Mouse (Mus musculus) adrenal gland, postnatal 14 days (tissue): ENCODE data around the gene Sfxn4. TPM values are rescaled to one million over a fixed set of nuclear protein-coding genes. Genes with fewer than 3 reads are reported as not detected.
"Not testable (repeated sequence)": the region's sequence is repeated elsewhere in the genome, so short reads cannot be mapped to it uniquely, and the experiment has no call there.

Experiments
- DNase-seq: peaks from one replicate; pipeline ENCODE4 v3.0.0; 2021; ENCODE audit warnings: mixed read lengths
- long read RNA-seq, 2 experiments: library from polyadenylated mRNA; stranded (forward); transcript quantifications; one replicate each; pipeline ENCODE4 v2.0.0; 2021
- total RNA-seq: library from RNA; stranded (reverse); gene quantifications from 2 replicates; pipeline ENCODE4 v1.2.3, GENCODE M21; 2021

The Sfxn4 gene
- 4.3 and 5.6 TPM in 2 replicates for total RNA-seq
- long read RNA-seq, experiment 1, partial matches to known transcripts, result 0 of 3 reads
- long read RNA-seq, experiment 1, other reads (novel, unspliced or antisense), result 1 of 3 reads
- long read RNA-seq, experiment 2, partial matches to known transcripts, result 1 of 5 reads
- long read RNA-seq, experiment 2, other reads (novel, unspliced or antisense), result 2 of 5 reads

- DNase-seq, result peak; percentile 96
Observed at GRCm38 (mm10) chr19:60860868-60861700, at the start of gene Sfxn4. Sfxn4 (minus strand) TSS chr19:60861479.

GRCm38 (mm10) chr19:60910304-60910703, 49.0 kb upstream of the Sfxn4 start:
- DNase-seq, result no peak

- no peak for DNase-seq
Observed at GRCm38 (mm10) chr19:60905477-60905876, 44.2 kb upstream of the Sfxn4 start.

GRCm38 (mm10) chr19:60903971-60904370, 42.7 kb upstream of the Sfxn4 start:
- DNase-seq, result no peak

- no peak for DNase-seq
Observed at GRCm38 (mm10) chr19:60903139-60903538, 41.9 kb upstream of the Sfxn4 start.

GRCm38 (mm10) chr19:60895251-60895880, 34.1 kb upstream of the Sfxn4 start:
- no peak for DNase-seq

- DNase-seq, result peak; percentile 85
Observed at GRCm38 (mm10) chr19:60891934-60892547, 30.8 kb upstream of the Sfxn4 start.

- no peak for DNase-seq
Observed at GRCm38 (mm10) chr19:60891123-60891470, 29.8 kb upstream of the Sfxn4 start.

- peak; percentile 58 for DNase-seq
Observed at GRCm38 (mm10) chr19:60890391-60891122, 29.3 kb upstream of the Sfxn4 start.

GRCm38 (mm10) chr19:60889714-60890315, 28.5 kb upstream of the Sfxn4 start, which contains the start of gene Grk5:
Grk5 (plus strand) TSS chr19:60889749.
- peak; percentile 96 for DNase-seq

GRCm38 (mm10) chr19:60889101-60889713, 27.9 kb upstream of the Sfxn4 start:
- DNase-seq, result peak; percentile 78

GRCm38 (mm10) chr19:60887637-60888036, 26.4 kb upstream of the Sfxn4 start:
- DNase-seq, result no peak

- peak; percentile 52 for DNase-seq
Observed at GRCm38 (mm10) chr19:60883129-60883528, 21.9 kb upstream of the Sfxn4 start.

- DNase-seq, result peak; percentile 99
Observed at GRCm38 (mm10) chr19:60874064-60874694, 12.9 kb upstream of the Sfxn4 start, which contains the start of gene Prdx3. Prdx3 (minus strand) TSS chr19:60874556.

- DNase-seq, result peak; percentile 87
Observed at GRCm38 (mm10) chr19:60873501-60873900, 12.2 kb upstream of the Sfxn4 start.

- no peak for DNase-seq
Observed at GRCm38 (mm10) chr19:60872272-60872671, 11.0 kb upstream of the Sfxn4 start.

- no peak for DNase-seq
Observed at GRCm38 (mm10) chr19:60871366-60871765, 10.1 kb upstream of the Sfxn4 start.

GRCm38 (mm10) chr19:60870489-60870888, 9.2 kb upstream of the Sfxn4 start:
- DNase-seq, result no peak

- not testable (repeated sequence) for DNase-seq
Observed at GRCm38 (mm10) chr19:60866169-60866568, 4.9 kb upstream of the Sfxn4 start.

GRCm38 (mm10) chr19:60845731-60846130, 15.5 kb downstream of the Sfxn4 start:
- peak; percentile 29 for DNase-seq

GRCm38 (mm10) chr19:60843324-60843723, 18.0 kb downstream of the Sfxn4 start:
- no peak for DNase-seq
